Comparison of ENCODE assay signal across 8 mouse cellular contexts in the genomic region with DNA sequence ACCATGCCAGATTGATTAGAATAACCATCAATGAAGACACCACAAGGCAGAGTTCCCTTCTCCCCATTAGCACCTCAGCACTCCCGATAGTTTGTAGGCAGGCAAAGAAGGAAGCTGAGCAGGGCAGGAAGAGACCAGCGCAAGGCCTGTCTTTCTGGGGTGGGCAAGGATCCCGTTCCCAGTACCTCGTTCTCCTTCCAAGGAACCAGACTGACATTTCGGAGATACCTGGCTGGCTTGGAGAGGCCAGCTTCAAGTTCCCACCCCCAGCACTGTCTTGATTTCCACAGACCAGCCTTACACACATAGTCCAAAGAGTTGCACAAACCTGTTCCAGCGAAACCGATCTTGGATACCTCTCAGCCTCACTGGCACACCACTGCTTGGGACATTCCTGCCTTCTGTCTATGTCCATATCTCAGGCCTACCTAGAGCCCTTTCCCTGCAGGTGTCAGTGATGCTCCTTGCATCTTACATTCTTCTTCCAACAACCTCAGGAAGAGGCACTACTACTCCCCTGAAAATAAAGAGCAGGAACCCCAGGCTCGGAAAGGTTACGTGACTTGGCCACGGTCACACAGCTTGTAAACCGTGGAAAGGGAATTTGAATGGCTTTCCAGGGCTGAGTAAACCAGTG.
DNase-seq lines count a peak whose midpoint lies in the region; ATAC-seq and TF ChIP-seq lines count a peak whose summit lies in the region.

No protein-coding gene starts in this region.

- H3K27ac ChIP-seq in heart, embryonic 14.5 days (replicated peaks in 1 of 2; ENCODE audit: control insufficient read depth in 1 of 2, insufficient read depth in 1 of 2, low read depth in 2 of 2, low read length in 2 of 2): no peak overlapping the region
- H3K27ac ChIP-seq in midbrain, embryonic 10.5 days (replicated peaks): no peak overlapping the region
- H3K27ac ChIP-seq in midbrain, postnatal 0 days (ENCODE audit: low read depth, low read length): no peak overlapping the region
- no peak overlapping the region for H3K27ac ChIP-seq in heart, postnatal 0 days (ENCODE audit: low read depth)
- H3K27ac ChIP-seq in stomach, embryonic 15.5 days: no peak overlapping the region

- peak overlapping the region; percentile 52 for H3K4me2 ChIP-seq in heart, embryonic 14.5 days (ENCODE audit: low read length)
- H3K4me2 ChIP-seq in midbrain, postnatal 0 days (ENCODE audit: low read depth, low read length, poor library complexity, severe bottlenecking): no peak overlapping the region
- peak overlapping the region; percentile 4; the same call in 1 of the 2 replicates for H3K4me2 ChIP-seq in heart, postnatal 0 days (ENCODE audit: low read depth, low read length)
- peak overlapping the region; percentile 42 for H3K4me2 ChIP-seq in stomach, embryonic 15.5 days

- H3K4me1 ChIP-seq in heart, embryonic 14.5 days (ENCODE audit: control insufficient read depth in 2 of 2, insufficient read depth in 2 of 2, low read length in 2 of 2): peaks cover 5 to 19% of the 10 kb centered on the region in 2 experiments
- peaks cover 42% of the 10 kb centered on the region for H3K4me1 ChIP-seq in midbrain, embryonic 10.5 days
- H3K4me1 ChIP-seq in midbrain, postnatal 0 days (ENCODE audit: insufficient read depth, low read length): peaks cover 13% of the 10 kb centered on the region; the same call in 1 of the 2 replicates
- 0 out of 2 replicates have a peak, but pooled peaks cover 6% of the 10 kb centered on the region for H3K4me1 ChIP-seq in heart, postnatal 0 days (ENCODE audit: control insufficient read depth, insufficient read depth)
- peaks cover 23% of the 10 kb centered on the region for H3K4me1 ChIP-seq in stomach, embryonic 15.5 days

- TF ChIP-seq CTCF in midbrain, postnatal 0 days (IDR thresholded peaks at IDR 0.05): no peak
- TF ChIP-seq CTCF in heart, postnatal 0 days (IDR thresholded peaks at IDR 0.05; ENCODE audit: low read depth): no peak

- no peak for ATAC-seq in heart, embryonic 14.5 days (ENCODE audit: insufficient number of reproducible peaks, insufficient read depth, low FRiP score, low read depth)
- no peak for ATAC-seq in midbrain, postnatal 0 days (ENCODE audit: low FRiP score)
- ATAC-seq in heart, postnatal 0 days (ENCODE audit: insufficient read depth, low read depth): no peak
- ATAC-seq in stomach, embryonic 15.5 days (ENCODE audit: insufficient read depth, low FRiP score, low read depth): no peak

- no peak for TF ChIP-seq EP300 in heart, postnatal 0 days (IDR thresholded peaks at IDR 0.05; ENCODE audit: low read depth)

- 44% methylated on average over 11 of the region's 11 CpGs for WGBS in heart, embryonic 14.5 days
- 45% methylated on average over 11 of the region's 11 CpGs for WGBS in midbrain, embryonic 10.5 days
- WGBS in midbrain, postnatal 0 days: 49% methylated on average over 11 of the region's 11 CpGs
- 50% methylated on average over 11 of the region's 11 CpGs for WGBS in heart, postnatal 0 days
- WGBS in stomach, embryonic 15.5 days: 50% methylated on average over 11 of the region's 11 CpGs

- H3K36me3 ChIP-seq in heart, embryonic 14.5 days (ENCODE audit: control insufficient read depth, insufficient read depth, low read length): no peaks in the 10 kb centered on the region
- no peaks in the 10 kb centered on the region for H3K36me3 ChIP-seq in midbrain, embryonic 10.5 days
- no peaks in the 10 kb centered on the region for H3K36me3 ChIP-seq in midbrain, postnatal 0 days (ENCODE audit: insufficient read depth, low read length)
- H3K36me3 ChIP-seq in heart, postnatal 0 days (replicated peaks; ENCODE audit: control insufficient read depth, insufficient read depth, low read length): no peaks in the 10 kb centered on the region
- H3K36me3 ChIP-seq in stomach, embryonic 15.5 days: no peaks in the 10 kb centered on the region

- peaks cover 63% of the 10 kb centered on the region for H3K27me3 ChIP-seq in heart, embryonic 14.5 days (ENCODE audit: control insufficient read depth, insufficient read depth, low read length)
- peaks cover 77% of the 10 kb centered on the region for H3K27me3 ChIP-seq in midbrain, embryonic 10.5 days (ENCODE audit: low read depth, poor library complexity, severe bottlenecking)
- no peaks in the 10 kb centered on the region for H3K27me3 ChIP-seq in midbrain, postnatal 0 days (ENCODE audit: insufficient read depth, low read length)
- H3K27me3 ChIP-seq in heart, postnatal 0 days (ENCODE audit: control insufficient read depth, insufficient read depth, low read length): peaks cover 67% of the 10 kb centered on the region
- H3K27me3 ChIP-seq in stomach, embryonic 15.5 days (replicated peaks): peaks cover 49% of the 10 kb centered on the region

- 0 out of 2 replicates have a peak overlapping the region, but pooled peaks have one; percentile 30 for H3K9ac ChIP-seq in heart, embryonic 14.5 days (ENCODE audit: low read length)
- H3K9ac ChIP-seq in midbrain, postnatal 0 days (replicated peaks; ENCODE audit: low read length, poor library complexity, severe bottlenecking): no peak overlapping the region
- no peak overlapping the region for H3K9ac ChIP-seq in heart, postnatal 0 days (replicated peaks; ENCODE audit: low read depth, low read length)
- no peak overlapping the region for H3K9ac ChIP-seq in stomach, embryonic 15.5 days

- H3K4me3 ChIP-seq in heart, embryonic 14.5 days (ENCODE audit: control insufficient read depth in 1 of 2, insufficient read depth in 1 of 2, low read depth in 1 of 2, low read length in 2 of 2): no peak overlapping the region
- H3K4me3 ChIP-seq in midbrain, embryonic 10.5 days: peak overlapping the region; percentile 35; the same call in 1 of the 2 replicates
- H3K4me3 ChIP-seq in midbrain, postnatal 0 days (ENCODE audit: low read depth, low read length): no peak overlapping the region
- H3K4me3 ChIP-seq in heart, postnatal 0 days (ENCODE audit: low read depth, low read length): no peak overlapping the region
- no peak overlapping the region; the same call in 1 of the 2 replicates for H3K4me3 ChIP-seq in stomach, embryonic 15.5 days (replicated peaks)

- intact Hi-C loops in heart, postnatal 14 days (cut with DNase I): loop anchor here (1.0 to 5.0 kb wide), 3 partner anchors 90 to 435 kb away; no protein-coding TSS in a partner anchor
- intact Hi-C loops in gastrocnemius, postnatal 14 days (cut with DNase I; ENCODE audit: low total_unique reads): loop anchor here (1.0 kb wide), 1 partner anchor 159 kb away; a partner anchor contains a TSS

- DNase-seq in heart, postnatal 14 days: no peak
- no peak for DNase-seq in midbrain, embryonic 10.5 days (ENCODE audit: low spot score)
- DNase-seq in midbrain, postnatal 0 days (ENCODE audit: low spot score): no peak
- no peak for DNase-seq in heart, postnatal 0 days (ENCODE audit: low spot score)
- DNase-seq in adrenal gland, adult 18-20 months (ENCODE audit: low spot score in 2 of 2): no peak
- DNase-seq in gastrocnemius, postnatal 14 days: no peak

- H3K9me3 ChIP-seq in heart, embryonic 14.5 days (ENCODE audit: control insufficient read depth, low read length): no peaks in the 10 kb centered on the region
- H3K9me3 ChIP-seq in midbrain, embryonic 10.5 days (replicated peaks): no peaks in the 10 kb centered on the region
- no peaks in the 10 kb centered on the region for H3K9me3 ChIP-seq in midbrain, postnatal 0 days (ENCODE audit: low read length)
- H3K9me3 ChIP-seq in heart, postnatal 0 days (replicated peaks; ENCODE audit: control insufficient read depth, low read length): no peaks in the 10 kb centered on the region
- no peaks in the 10 kb centered on the region for H3K9me3 ChIP-seq in stomach, embryonic 15.5 days
